Mouse (Mus musculus): ENCODE results near the gene Pde10a.

GRCm38 (mm10) chr17:8872611-8873010 is 347.4 kb downstream of the Pde10a start:
- TF ChIP-seq EP300 (IDR thresholded peaks at IDR 0.05; ENCODE audit: insufficient read depth, low read depth, low read length) (no peak), CTCF (IDR thresholded peaks at IDR 0.05) (no peak)
